Mouse (Mus musculus): Measurements from ENCODE around the gene Cd248.

DNA sequence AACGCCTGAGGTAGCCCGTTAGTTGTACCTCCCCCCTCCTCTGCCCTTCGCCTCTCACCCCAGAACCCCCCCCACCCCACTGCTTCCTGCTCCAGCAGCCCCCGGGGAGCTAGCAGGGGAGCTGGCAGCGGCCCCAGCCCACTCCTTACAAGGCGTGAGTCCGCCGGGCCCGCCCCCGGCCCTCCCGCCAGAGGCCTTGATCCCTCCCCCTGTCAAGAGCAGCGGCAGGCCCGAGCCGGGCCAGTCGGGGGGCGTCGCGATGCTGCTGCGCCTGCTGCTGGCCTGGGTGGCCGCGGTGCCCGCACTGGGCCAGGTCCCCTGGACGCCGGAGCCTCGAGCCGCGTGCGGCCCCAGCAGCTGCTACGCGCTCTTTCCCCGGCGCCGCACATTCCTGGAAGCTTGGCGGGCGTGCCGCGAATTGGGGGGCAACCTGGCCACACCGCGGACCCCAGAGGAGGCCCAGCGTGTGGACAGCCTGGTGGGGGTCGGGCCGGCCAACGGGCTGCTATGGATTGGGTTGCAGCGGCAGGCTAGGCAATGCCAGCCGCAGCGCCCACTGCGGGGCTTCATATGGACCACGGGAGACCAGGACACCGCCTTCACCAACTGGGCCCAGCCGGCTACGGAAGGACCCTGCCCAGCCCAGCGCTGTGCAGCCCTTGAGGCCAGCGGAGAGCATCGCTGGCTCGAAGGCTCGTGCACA, at the start of gene Cd248:
- TF ChIP-seq HCFC1 (IDR thresholded peaks at IDR 0.05; ENCODE audit: borderline replicate concordance, insufficient read depth, low read length) (no peak), ZNF384 (IDR thresholded peaks at IDR 0.05; ENCODE audit: low read depth, low read length) (no peak), MAFK (IDR thresholded peaks at IDR 0.05; ENCODE audit: insufficient read depth, low read depth, low read length) (no peak), ZC3H11A (IDR thresholded peaks at IDR 0.05; ENCODE audit: borderline replicate concordance, low read depth, low read length) (no peak), CHD2 (IDR thresholded peaks at IDR 0.05; ENCODE audit: low read depth, low read length) (no peak)

Data from ES-E14 (cell line).